Mouse (Mus musculus) intestine, embryonic 15.5 days (tissue): ENCODE data around the gene Clec16a. TPM values are rescaled to one million over a fixed set of nuclear protein-coding genes. Genes with fewer than 3 reads are reported as not detected.
A peak's percentile ranks its signal among the peaks of the same experiment; 100 is the strongest.

Experiments
- ATAC-seq: fragments of 200-750 bp; cut with Nextera tagmentation; 2 replicates; pipeline ENCODE4 v1.8.0; 2017; ENCODE audit warnings: moderate TSS enrichment, moderate library complexity
- H3K27ac ChIP-seq: fragments of 300-500 bp; sonication (generic); 2 replicates; pipeline ENCODE4 v1.5.1; 2015; ENCODE audit warnings: mild to moderate bottlenecking, inconsistent platforms
- H3K27me3 ChIP-seq: fragments of 300-500 bp; sonication (generic); replicated peaks from 2 replicates; pipeline ENCODE4 v1.6.1; 2015; ENCODE audit warnings: inconsistent platforms
- H3K36me3 ChIP-seq: fragments of 300-500 bp; sonication (generic); 2 replicates; pipeline ENCODE4 v1.6.1; 2015; ENCODE audit warnings: inconsistent platforms
- H3K4me1 ChIP-seq: fragments of 300-500 bp; sonication (generic); replicated peaks from 2 replicates; pipeline ENCODE4 v1.6.1; 2015; ENCODE audit warnings: inconsistent platforms
- H3K4me2 ChIP-seq: fragments of 300-500 bp; sonication (generic); replicated peaks from 2 replicates; pipeline ENCODE4 v1.6.1; 2015; ENCODE audit warnings: mild to moderate bottlenecking, inconsistent platforms
- H3K4me3 ChIP-seq: fragments of 300-500 bp; sonication (generic); replicated peaks from 2 replicates; pipeline ENCODE4 v1.5.1; 2015; ENCODE audit warnings: inconsistent platforms
- H3K9ac ChIP-seq: fragments of 300-500 bp; sonication (generic); 2 replicates; pipeline ENCODE4 v1.6.1; 2015; ENCODE audit warnings: inconsistent platforms
- H3K9me3 ChIP-seq: fragments of 300-500 bp; sonication (generic); 2 replicates; pipeline ENCODE4 v1.6.1; 2016; ENCODE audit warnings: inconsistent platforms
- WGBS: fragments of 180-500 bp; shearing (Covaris S2); methylation state at CpG from one replicate; pipeline ENCODE4 v1.1.7; 2015; 5-methylcytosine and 5-hydroxymethylcytosine counted together
- polyA plus RNA-seq: library from polyadenylated mRNA; unstranded; fragments of >200 nt; fragmentation: Nextera tagmentation; extraction: Ambion mirVana; gene quantifications from 2 replicates; pipeline ENCODE4 v1.2.1, GENCODE M21; 2015

Clec16a gene
- 26.8 and 27.2 TPM in 2 replicates for polyA plus RNA-seq

GRCm38 (mm10) chr16:10544995-10545622 is at the start of gene Clec16a:
Gene Clec16a, plus strand, starts transcription at chr16:10545339.
- WGBS: under 1% methylated on average over 58 of the region's 58 CpGs
- Histone ChIP-seq H3K36me3 (no peaks in the 10 kb centered on the region), H3K4me3 (peak within 1 kb of the TSS; percentile 87), H3K4me1 (peaks cover 24% of the 10 kb centered on the region), H3K4me2 (peak within 1 kb of the TSS; percentile 75), H3K9ac (peak within 1 kb of the TSS; percentile 78), H3K27ac (0 out of 2 replicates have a peak within 1 kb of the TSS, but pooled peaks have one; percentile 49), H3K27me3 (no peaks in the 10 kb centered on the region), H3K9me3 (no peaks in the 10 kb centered on the region)
- peak; percentile 89 for ATAC-seq

- H3K27ac ChIP-seq: no peak overlapping the region
- H3K36me3 ChIP-seq: no peaks in the 10 kb centered on the region
- H3K9ac ChIP-seq: no peak overlapping the region
- H3K4me1 ChIP-seq: no peaks in the 10 kb centered on the region
- H3K9me3 ChIP-seq: no peaks in the 10 kb centered on the region
- WGBS: 68% methylated on average over 2 of the region's 2 CpGs
- no peak for ATAC-seq
- H3K27me3 ChIP-seq: 0 out of 2 replicates have a peak, but pooled peaks cover under 1% of the 10 kb centered on the region
- H3K4me3 ChIP-seq: no peak overlapping the region
- H3K4me2 ChIP-seq: no peak overlapping the region
These were observed 49.3 kb upstream of the Clec16a start for GRCm38 (mm10) chr16:10495824-10496298.

- ATAC-seq: no peak
- no peak overlapping the region for H3K4me2 ChIP-seq
- H3K9ac ChIP-seq: no peak overlapping the region
- no peaks in the 10 kb centered on the region for H3K4me1 ChIP-seq
- 67% methylated on average over 5 of the region's 5 CpGs for WGBS
- H3K36me3 ChIP-seq: no peaks in the 10 kb centered on the region
- no peaks in the 10 kb centered on the region for H3K9me3 ChIP-seq
- no peaks in the 10 kb centered on the region; the same call in 1 of the 2 replicates for H3K27me3 ChIP-seq
- no peak overlapping the region for H3K4me3 ChIP-seq
- H3K27ac ChIP-seq: no peak overlapping the region
These were observed 47.0 kb upstream of the Clec16a start for GRCm38 (mm10) chr16:10498096-10498602.

DNA sequence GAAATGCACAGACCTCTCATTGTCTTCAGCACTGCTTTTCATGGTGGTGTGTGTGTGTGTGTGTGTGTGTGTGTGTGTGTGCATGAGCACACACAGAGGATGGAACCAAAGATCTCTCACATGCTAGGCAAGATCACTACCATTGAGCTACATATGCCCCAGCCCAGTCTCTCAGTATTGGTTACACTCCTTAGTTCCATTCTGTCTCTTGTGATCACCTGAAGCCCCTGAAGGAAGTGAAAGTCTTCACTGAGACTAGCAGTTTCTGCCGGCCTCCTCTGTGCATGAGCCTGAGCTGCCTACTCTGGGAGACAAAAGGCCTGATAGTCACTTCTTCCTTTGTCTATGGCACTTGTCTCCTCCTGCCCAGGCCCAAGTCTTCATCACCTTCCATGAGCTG is 46.0 kb upstream of the Clec16a start:
- Histone ChIP-seq H3K4me2 (no peak overlapping the region), H3K27me3 (no peaks in the 10 kb centered on the region; the same call in 1 of the 2 replicates), H3K36me3 (no peaks in the 10 kb centered on the region), H3K9ac (no peak overlapping the region), H3K9me3 (no peaks in the 10 kb centered on the region), H3K27ac (no peak overlapping the region), H3K4me3 (no peak overlapping the region), H3K4me1 (no peaks in the 10 kb centered on the region)
- ATAC-seq: no peak
- WGBS: 57% methylated on average over 1 of the region's 1 CpGs

DNA sequence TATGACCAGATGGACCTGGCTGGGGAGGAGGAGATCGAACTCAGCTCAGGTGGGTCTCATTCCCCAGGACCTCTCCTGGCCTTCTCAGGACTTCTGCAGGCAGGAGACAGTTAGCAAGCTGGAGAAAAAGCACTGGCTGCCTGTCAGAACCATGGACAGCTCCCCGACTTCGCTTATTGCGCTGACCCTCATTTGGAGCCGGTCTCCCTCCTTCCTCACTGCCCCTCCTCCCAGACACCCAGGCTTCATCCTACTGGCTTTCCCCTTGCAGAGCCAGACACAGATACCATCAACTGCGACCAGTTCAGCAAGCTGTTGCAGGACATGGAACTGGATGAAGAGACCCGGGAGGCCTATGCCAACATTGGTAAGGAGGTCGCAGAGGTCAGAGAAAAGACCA is 43.3 kb upstream of the Clec16a start:
- WGBS: 11% methylated on average over 8 of the region's 8 CpGs
- H3K27ac ChIP-seq: no peak overlapping the region
- H3K4me2 ChIP-seq: no peak overlapping the region
- H3K27me3 ChIP-seq: no peaks in the 10 kb centered on the region; the same call in none of the 2 replicates
- no peak for ATAC-seq
- no peak overlapping the region for H3K9ac ChIP-seq
- no peaks in the 10 kb centered on the region for H3K9me3 ChIP-seq
- no peaks in the 10 kb centered on the region for H3K36me3 ChIP-seq
- no peak overlapping the region for H3K4me3 ChIP-seq
- H3K4me1 ChIP-seq: no peaks in the 10 kb centered on the region

DNA sequence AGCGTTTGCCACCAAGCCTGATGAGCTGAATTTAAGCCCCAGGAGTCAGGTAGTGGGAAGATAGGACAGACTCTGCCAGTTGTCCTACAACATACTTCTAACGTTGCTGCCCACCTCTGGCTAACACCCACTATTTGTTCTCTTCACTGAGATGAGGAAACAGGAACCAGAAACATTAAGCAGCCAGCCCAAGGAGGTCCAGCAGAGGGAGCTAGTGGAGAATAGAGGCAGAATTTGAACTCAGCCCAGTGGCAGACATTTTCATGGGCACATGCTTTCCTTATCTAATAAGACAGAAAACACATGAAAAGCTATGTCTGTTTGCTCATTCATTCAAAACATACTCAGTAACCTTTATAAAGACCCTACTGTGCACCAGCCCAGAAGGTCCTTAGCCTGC is 42.1 kb upstream of the Clec16a start:
- WGBS: 69% methylated on average over 2 of the region's 2 CpGs
- Histone ChIP-seq H3K27ac (no peak overlapping the region), H3K27me3 (no peaks in the 10 kb centered on the region; the same call in none of the 2 replicates), H3K4me2 (no peak overlapping the region), H3K4me1 (no peaks in the 10 kb centered on the region), H3K9me3 (no peaks in the 10 kb centered on the region), H3K36me3 (no peaks in the 10 kb centered on the region), H3K9ac (no peak overlapping the region), H3K4me3 (no peak overlapping the region)
- no peak for ATAC-seq

DNA sequence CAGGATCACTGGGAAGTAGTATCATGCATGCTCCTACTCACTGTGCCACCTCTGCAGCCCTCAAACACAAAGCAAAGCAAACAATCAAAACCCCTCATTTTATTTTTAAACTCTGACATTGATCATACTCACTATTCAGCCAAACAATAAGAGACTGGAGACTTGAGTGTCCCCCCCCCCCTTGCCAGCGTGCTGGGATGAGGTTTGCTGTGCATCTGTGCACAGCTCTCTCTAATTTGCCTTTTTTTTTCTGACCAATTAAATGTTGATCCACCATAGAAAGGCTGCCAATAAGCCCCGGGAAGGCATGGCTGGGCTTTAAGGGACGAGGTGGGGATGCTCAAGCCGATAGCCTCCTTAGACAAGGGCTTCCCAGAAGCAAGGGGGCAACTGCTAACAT is 37.7 kb upstream of the Clec16a start:
- no peaks in the 10 kb centered on the region for H3K9me3 ChIP-seq

GRCm38 (mm10) chr16:10508691-10509090 is 36.4 kb upstream of the Clec16a start:
- Histone ChIP-seq H3K27ac (no peak overlapping the region), H3K36me3 (no peaks in the 10 kb centered on the region), H3K9me3 (no peaks in the 10 kb centered on the region), H3K4me3 (no peak overlapping the region), H3K4me1 (no peaks in the 10 kb centered on the region), H3K27me3 (no peaks in the 10 kb centered on the region; the same call in 1 of the 2 replicates), H3K9ac (no peak overlapping the region), H3K4me2 (no peak overlapping the region)
- ATAC-seq: no peak
- WGBS: 60% methylated on average over 6 of the region's 6 CpGs

More for the DNA sequence above, 37.7 kb upstream of the Clec16a start:
- Histone ChIP-seq H3K9ac (no peak overlapping the region), H3K27me3 (no peaks in the 10 kb centered on the region; the same call in 1 of the 2 replicates), H3K4me2 (no peak overlapping the region), H3K4me1 (no peaks in the 10 kb centered on the region), H3K4me3 (no peak overlapping the region), H3K36me3 (no peaks in the 10 kb centered on the region), H3K27ac (no peak overlapping the region)
- 70% methylated on average over 4 of the region's 4 CpGs for whole genome bisulfite sequencing
- no peak for ATAC-seq

DNA sequence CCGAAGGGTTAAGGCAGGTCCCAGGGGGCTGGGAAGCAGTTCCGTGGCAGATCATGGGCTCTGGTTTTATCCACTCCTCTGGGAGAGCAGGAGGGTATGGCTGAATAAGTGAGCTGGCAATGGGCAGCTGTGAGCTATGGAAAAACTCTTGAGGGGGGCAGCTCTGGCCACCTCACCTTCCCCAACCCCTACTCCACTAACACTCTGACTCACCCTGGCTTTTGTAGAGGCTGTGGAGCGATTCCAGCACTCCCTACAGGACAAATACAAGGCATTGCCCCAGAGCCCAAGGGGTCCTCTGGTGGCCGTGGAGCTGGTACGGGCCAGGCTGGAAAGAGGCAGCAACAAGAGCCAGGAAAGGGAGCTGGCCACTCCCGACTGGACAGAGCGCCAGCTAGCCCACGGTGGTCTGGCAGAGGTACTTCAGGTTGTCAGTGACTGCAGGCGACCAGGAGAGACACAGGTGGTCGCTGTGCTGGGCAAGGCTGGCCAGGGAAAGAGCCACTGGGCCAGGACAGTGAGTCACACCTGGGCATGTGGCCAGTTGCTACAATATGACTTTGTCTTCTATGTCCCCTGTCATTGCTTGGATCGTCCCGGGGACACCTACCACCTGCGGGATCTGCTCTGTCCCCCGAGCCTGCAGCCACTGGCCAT is 34.5 kb upstream of the Clec16a start:
- ATAC-seq: no peak
- no peaks in the 10 kb centered on the region for H3K9me3 ChIP-seq
- H3K4me3 ChIP-seq: no peak overlapping the region
- WGBS: 54% methylated on average over 14 of the region's 14 CpGs
- no peaks in the 10 kb centered on the region for H3K36me3 ChIP-seq
- H3K27me3 ChIP-seq: no peaks in the 10 kb centered on the region; the same call in 1 of the 2 replicates
- H3K9ac ChIP-seq: no peak overlapping the region
- H3K27ac ChIP-seq: no peak overlapping the region
- H3K4me1 ChIP-seq: no peaks in the 10 kb centered on the region
- H3K4me2 ChIP-seq: no peak overlapping the region

GRCm38 (mm10) chr16:10511134-10511520 is 34.0 kb upstream of the Clec16a start:
- no peaks in the 10 kb centered on the region for H3K4me1 ChIP-seq
- ATAC-seq: no peak
- 79% methylated on average over 12 of the region's 12 CpGs for WGBS
- H3K36me3 ChIP-seq: no peaks in the 10 kb centered on the region
- H3K9me3 ChIP-seq: no peaks in the 10 kb centered on the region
- H3K27me3 ChIP-seq: no peaks in the 10 kb centered on the region; the same call in 1 of the 2 replicates
- no peak overlapping the region for H3K4me2 ChIP-seq
- no peak overlapping the region for H3K27ac ChIP-seq
- no peak overlapping the region for H3K9ac ChIP-seq
- no peak overlapping the region for H3K4me3 ChIP-seq

DNA sequence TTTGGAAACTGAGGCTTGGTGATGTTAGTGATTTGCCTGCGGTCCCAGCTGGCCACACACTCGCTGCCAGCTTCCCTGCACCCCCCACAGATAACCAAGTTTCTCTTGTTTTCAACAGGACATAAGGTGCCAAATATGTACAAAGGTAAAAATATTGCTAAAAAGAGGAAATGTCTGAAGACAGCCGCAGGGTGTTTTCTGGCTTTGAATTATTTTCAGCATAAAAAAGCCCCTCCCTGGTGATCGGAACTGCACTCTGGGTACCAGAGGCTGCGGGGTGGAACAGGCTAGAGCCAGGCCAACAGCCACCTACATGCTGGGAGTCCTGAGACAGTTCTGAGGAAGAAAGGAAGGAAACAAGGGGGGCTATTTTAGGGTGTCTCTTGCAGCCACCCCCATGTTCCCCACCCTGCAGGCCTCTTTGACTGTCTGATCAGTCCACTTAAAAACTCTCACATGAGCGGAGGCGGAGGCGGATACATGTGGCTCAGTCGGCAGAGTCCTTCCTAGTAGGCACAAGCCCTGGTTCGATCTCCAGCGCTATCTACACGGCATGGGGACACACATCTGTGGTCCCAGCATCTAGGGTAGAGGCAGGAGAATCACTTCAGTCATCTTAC is 29.1 kb upstream of the Clec16a start:
- no peak overlapping the region for H3K4me2 ChIP-seq
- no peaks in the 10 kb centered on the region for H3K9me3 ChIP-seq
- H3K9ac ChIP-seq: no peak overlapping the region
- no peaks in the 10 kb centered on the region for H3K27me3 ChIP-seq
- H3K27ac ChIP-seq: no peak overlapping the region
- WGBS: 91% methylated on average over 12 of the region's 12 CpGs
- ATAC-seq: no peak
- H3K4me3 ChIP-seq: no peak overlapping the region
- H3K4me1 ChIP-seq: no peaks in the 10 kb centered on the region
- H3K36me3 ChIP-seq: no peaks in the 10 kb centered on the region

DNA sequence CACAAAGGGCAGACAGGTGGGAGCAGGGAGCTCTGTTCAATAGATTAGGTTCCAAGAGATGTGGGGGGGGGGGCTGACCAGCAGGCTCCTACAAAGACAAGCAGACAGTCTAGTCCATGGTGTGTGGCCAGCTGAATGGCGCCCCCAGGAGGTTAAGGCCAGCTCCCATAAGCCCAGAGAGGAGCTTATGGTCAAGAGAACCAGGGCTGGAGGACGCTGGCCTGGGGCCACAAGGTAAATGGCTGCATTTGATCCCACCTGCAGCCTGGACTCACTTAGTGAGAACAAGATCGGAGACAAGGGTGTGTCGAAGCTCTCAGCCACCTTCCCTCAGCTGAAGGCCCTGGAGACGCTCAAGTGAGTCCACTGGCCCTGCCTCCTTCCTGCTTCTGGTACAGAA is 27.1 kb upstream of the Clec16a start:
- H3K4me3 ChIP-seq: no peak overlapping the region
- H3K4me2 ChIP-seq: no peak overlapping the region
- no peaks in the 10 kb centered on the region for H3K27me3 ChIP-seq
- H3K9me3 ChIP-seq: no peaks in the 10 kb centered on the region
- H3K4me1 ChIP-seq: no peaks in the 10 kb centered on the region
- no peaks in the 10 kb centered on the region for H3K36me3 ChIP-seq
- H3K27ac ChIP-seq: no peak overlapping the region
- H3K9ac ChIP-seq: no peak overlapping the region
- 63% methylated on average over 5 of the region's 5 CpGs for WGBS
- no peak for ATAC-seq
